Mouse (Mus musculus): ENCODE measurements around the gene Vav2.

The Vav2 gene

GRCm38 (mm10) chr2:27426855-27427457 is at the start of gene Vav2:
TSS of gene Vav2 (minus strand) at chr2:27427033.
- peak; percentile 86 to 93 for DNase-seq (ENCODE audit: low read depth in 2 of 2, low spot score in 2 of 2)

GRCm38 (mm10) chr2:27475495-27476302 is 48.9 kb upstream of the Vav2 start:
- DNase-seq (ENCODE audit: low read depth in 2 of 2, low spot score in 2 of 2) = peak; percentile 76 to 78

- peak; percentile 14 to 20 for DNase-seq (ENCODE audit: low read depth in 2 of 2, low spot score in 2 of 2)
These were observed 48.0 kb upstream of the Vav2 start for GRCm38 (mm10) chr2:27474621-27475484.

GRCm38 (mm10) chr2:27473911-27474310 is 47.1 kb upstream of the Vav2 start:
- no peak for DNase-seq (ENCODE audit: low read depth in 2 of 2, low spot score in 2 of 2)

GRCm38 (mm10) chr2:27473061-27473765 is 46.4 kb upstream of the Vav2 start:
- no peak for DNase-seq (ENCODE audit: low read depth in 2 of 2, low spot score in 2 of 2)

GRCm38 (mm10) chr2:27471170-27471584 is 44.3 kb upstream of the Vav2 start:
- DNase-seq (ENCODE audit: low read depth in 2 of 2, low spot score in 2 of 2) = no peak

- no peak for DNase-seq (ENCODE audit: low read depth in 2 of 2, low spot score in 2 of 2)
These were observed 43.7 kb upstream of the Vav2 start for GRCm38 (mm10) chr2:27470535-27470934.

GRCm38 (mm10) chr2:27469991-27470355 is 43.1 kb upstream of the Vav2 start:
- no peak for DNase-seq (ENCODE audit: low read depth in 2 of 2, low spot score in 2 of 2)

GRCm38 (mm10) chr2:27469292-27469990 is 42.6 kb upstream of the Vav2 start:
- no peak for DNase-seq (ENCODE audit: low read depth in 2 of 2, low spot score in 2 of 2)

GRCm38 (mm10) chr2:27462901-27463300 is 36.1 kb upstream of the Vav2 start:
- no peak for DNase-seq (ENCODE audit: low read depth in 2 of 2, low spot score in 2 of 2)

GRCm38 (mm10) chr2:27461881-27462660 is 35.2 kb upstream of the Vav2 start:
- DNase-seq (ENCODE audit: low read depth in 2 of 2, low spot score in 2 of 2) = no peak

- DNase-seq (ENCODE audit: low read depth in 2 of 2, low spot score in 2 of 2) = no peak
These were observed 33.8 kb upstream of the Vav2 start for GRCm38 (mm10) chr2:27460651-27461050.

GRCm38 (mm10) chr2:27460163-27460562 is 33.3 kb upstream of the Vav2 start:
- no peak for DNase-seq (ENCODE audit: low read depth in 2 of 2, low spot score in 2 of 2)

GRCm38 (mm10) chr2:27459735-27460134 is 32.9 kb upstream of the Vav2 start:
- no peak for DNase-seq (ENCODE audit: low read depth in 2 of 2, low spot score in 2 of 2)

- DNase-seq (ENCODE audit: low read depth in 2 of 2, low spot score in 2 of 2) = no peak
These were observed 23.4 kb upstream of the Vav2 start for GRCm38 (mm10) chr2:27450226-27450625.

GRCm38 (mm10) chr2:27447782-27448181 is 20.9 kb upstream of the Vav2 start:
- no peak for DNase-seq (ENCODE audit: low read depth in 2 of 2, low spot score in 2 of 2)

GRCm38 (mm10) chr2:27446812-27447211 is 20.0 kb upstream of the Vav2 start:
- DNase-seq (ENCODE audit: low read depth in 2 of 2, low spot score in 2 of 2) = no peak

- DNase-seq (ENCODE audit: low read depth in 2 of 2, low spot score in 2 of 2) = no peak
These were observed 19.1 kb upstream of the Vav2 start for GRCm38 (mm10) chr2:27445910-27446309.

- no peak for DNase-seq (ENCODE audit: low read depth in 2 of 2, low spot score in 2 of 2)
These were observed 16.5 kb upstream of the Vav2 start for GRCm38 (mm10) chr2:27443450-27443708.
